Mouse (Mus musculus) cortical plate, adult 2 months (tissue): ENCODE measurements around the gene Fpgs.

Experiments
- CTCF ChIP-seq: fragments of 200-500 bp; IDR thresholded peaks from 2 replicates; pipeline ENCODE4 v1.5.1; 2011; ENCODE audit warnings: mild to moderate bottlenecking, control low read depth, low read length; ENCODE audit not compliant: insufficient read depth; ENCODE audit errors: extremely low read depth
- POLR2A ChIP-seq: fragments of 200-500 bp; IDR thresholded peaks from 2 replicates; pipeline ENCODE4 v1.6.1; 2011; ENCODE audit warnings: mild to moderate bottlenecking, low read length, control low read depth; ENCODE audit not compliant: insufficient read depth; ENCODE audit errors: extremely low read depth

DNA sequence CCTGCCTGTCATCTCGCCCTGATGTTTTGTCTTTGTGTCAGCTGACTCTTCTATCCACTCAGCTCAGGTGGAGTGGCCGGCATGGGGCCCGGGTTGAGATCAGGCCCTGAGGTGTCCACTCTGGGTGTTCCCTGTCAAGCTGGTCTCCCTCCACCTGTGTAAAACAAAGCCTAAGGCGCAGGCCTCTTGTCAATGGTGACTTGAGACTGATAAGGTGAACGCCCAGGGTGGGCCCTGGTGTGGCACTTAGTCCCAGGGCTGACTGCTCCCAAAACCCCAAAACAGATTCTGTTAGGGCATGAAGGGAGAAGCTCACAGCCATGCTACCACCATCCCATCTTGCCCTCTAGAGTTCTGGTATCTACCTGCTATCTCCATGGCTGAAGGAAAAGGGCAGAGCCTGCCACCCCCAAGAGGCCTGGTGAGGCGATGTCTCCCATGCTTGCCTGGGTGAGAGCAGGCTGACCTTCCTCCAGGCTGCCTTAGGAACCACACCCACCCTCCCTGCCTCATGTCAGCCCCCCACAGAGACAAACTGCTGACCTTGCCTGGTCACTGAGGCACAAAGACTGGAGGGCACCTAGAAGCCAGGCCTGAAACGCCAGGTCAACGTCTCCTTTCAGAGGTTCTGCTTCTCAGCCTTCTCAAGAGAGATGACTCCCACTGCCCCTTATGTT lies 59.0 kb downstream of the Fpgs start:
- no peak for TF ChIP-seq CTCF
- no peak for TF ChIP-seq POLR2A
